Mouse (Mus musculus) liver (tissue): ENCODE measurements around the gene Sema6d.

Source experiments
- DNase-seq: peaks from one replicate; pipeline ENCODE4 v3.0.0-alpha.2; 2020; ENCODE audit warnings: mixed read lengths

The Sema6d gene

DNA sequence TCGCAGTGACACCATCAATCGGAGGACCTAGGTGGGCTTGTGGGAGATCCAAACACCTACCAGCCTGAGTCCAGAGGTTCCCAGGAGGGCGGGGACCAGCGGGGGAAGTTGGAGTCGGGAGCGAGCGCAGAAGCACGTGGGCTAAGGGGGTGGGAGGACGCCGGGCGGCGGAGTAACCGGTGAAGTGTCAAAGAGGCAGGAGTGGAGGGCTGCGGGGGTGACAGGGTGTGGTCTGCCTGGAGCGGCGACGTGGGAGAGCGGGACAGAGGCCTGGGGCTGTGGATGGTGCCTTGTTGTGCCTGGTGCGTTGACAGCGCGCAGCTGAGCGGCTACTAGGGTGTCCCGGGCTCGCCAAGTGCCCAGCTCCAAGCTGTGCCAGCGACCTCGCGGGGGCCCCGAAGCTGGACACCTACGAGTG lies at the start of gene Sema6d:
TSS of gene Sema6d (plus strand) at position 157 of the 418 bp plus-strand sequence.
- peak; percentile 4 for DNase-seq

DNA sequence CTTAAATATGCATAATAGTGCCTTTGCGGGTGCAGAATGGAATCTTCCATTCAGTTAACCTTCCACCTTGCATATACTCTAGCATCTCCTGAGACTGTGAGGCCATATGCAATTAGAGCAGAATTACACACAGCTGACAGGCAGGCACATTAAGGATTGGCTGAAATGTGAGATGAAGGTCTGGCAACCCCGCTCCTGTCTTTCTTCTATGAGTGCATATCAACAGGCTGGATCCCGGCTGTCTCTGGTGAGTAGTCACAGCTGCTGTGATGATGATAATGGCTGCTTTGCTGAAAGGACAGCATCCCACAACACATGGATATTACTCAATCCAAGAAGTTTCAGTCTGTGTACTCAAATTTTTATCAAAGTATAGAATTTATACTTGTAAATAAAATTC lies 29.9 kb upstream of the Sema6d start:
- no peak for DNase-seq

DNA sequence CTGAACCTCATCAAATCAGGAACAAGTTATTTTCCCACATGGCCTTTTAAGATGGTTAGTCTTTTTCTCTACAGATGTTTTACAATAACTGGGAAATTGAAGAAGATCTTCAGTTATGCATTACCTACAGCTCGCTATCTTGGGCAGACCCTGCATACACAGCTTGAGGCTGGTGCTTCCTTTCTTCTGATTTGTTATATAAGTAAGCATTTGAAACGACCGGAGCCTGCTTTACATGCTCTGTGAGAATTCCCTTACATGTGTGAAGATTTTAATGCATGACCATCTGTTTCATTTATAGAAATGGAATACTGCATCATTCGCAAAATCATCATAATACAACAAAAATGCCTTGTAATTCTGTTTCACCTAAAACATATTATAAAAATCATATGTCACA lies 21.4 kb upstream of the Sema6d start:
- no peak for DNase-seq

DNA sequence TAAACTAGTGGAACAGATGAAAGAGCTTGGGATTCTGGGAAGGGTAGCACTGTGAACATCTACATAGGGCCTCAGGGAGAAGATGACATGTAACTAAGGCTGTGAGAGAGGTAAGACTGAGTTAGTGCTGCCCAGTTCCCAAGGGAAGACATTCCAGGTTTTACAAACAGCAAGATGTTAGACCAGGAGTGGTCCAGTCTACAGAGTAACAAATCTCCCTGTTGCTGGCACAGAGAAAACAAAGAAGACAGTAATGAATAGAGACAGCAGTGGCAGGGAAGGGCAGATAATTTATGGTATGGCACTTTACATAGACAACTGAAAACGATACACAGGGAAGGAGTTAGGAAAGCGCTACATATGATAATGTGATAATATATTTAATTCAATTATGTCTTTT lies 19.1 kb upstream of the Sema6d start:
- no peak for DNase-seq

DNA sequence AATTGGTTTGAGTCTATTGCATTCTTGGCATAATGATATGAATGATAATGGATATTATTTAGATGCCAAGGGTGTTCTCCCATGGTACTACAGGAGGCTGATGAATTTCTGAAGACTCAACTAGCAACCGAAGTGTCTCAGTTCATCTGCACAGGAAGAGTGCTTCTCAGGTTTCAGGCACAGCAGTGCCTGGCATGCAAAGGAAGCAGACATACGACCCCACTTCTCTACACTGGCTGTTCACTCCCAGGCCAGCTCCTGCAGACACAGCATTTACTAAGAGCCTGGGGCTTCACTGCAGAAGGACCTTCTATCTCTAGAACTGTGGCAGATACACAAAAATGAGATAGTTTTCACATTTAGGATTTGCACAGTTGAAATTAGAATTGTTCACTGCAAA lies 18.4 kb upstream of the Sema6d start:
- no peak for DNase-seq

DNA sequence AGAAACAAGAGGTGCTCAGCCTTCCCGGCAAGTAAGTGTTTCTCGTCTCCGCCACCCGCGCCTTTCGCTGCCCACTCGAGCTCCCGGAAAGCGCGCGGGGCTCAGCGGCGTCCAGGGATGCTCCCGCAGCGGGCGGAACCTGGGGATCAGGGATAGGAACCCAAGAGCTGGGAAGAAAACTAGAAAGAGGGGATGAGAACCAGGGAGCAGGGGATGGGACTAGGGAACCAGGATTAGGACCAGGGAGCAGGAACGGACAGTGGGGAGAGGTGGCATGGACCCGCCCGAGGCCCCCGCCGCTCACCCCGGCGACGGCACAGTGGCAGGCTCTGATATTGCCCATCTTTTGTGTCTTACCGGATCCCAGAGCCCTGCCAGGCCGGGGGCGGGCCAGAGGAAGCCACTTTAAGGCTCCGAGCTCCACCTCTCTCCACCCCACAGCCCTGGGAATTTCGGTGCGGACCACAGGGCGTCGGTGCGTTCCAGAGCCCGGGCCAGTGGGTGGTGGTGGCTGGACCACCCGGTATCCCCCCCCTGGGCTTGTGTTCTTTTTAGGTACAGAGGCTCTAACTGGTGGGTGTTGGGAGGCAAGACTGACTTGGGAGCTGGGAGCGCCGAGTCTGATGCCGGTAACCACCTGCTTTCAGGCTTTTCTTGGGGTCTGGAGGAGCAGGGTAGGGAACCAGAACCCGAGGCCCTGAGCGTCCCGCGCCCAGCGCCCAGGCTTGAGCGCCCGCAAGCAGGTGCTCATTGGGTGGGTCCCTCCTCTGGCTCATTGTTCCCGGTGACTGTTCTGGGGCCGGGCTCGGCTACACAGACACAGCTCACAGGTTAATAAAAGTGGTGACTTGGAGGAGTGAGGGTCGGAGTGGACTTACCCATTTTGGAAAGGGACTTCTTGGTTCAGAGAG lies 717 bp downstream of the Sema6d start:
- DNase-seq, result peak; percentile 3

DNA sequence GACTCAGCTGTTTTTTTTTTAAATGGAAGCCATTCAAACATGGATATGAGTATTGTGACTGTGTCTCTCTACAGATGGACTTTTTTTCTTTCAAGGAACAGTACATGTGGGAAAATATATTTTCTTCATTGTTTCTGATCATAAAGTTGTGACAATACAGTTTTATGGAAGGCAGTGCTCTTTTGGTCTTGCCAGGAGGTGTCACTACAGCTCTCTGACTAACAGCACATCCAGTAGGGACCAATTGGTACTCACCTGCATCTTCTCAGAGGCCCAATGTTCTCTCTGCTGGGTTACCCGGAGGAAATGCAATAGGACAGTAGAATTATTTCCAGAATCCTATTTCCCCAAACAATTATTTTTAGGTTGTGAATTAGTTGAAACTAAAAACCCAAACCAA lies 9.9 kb downstream of the Sema6d start:
- DNase-seq, result no peak

DNA sequence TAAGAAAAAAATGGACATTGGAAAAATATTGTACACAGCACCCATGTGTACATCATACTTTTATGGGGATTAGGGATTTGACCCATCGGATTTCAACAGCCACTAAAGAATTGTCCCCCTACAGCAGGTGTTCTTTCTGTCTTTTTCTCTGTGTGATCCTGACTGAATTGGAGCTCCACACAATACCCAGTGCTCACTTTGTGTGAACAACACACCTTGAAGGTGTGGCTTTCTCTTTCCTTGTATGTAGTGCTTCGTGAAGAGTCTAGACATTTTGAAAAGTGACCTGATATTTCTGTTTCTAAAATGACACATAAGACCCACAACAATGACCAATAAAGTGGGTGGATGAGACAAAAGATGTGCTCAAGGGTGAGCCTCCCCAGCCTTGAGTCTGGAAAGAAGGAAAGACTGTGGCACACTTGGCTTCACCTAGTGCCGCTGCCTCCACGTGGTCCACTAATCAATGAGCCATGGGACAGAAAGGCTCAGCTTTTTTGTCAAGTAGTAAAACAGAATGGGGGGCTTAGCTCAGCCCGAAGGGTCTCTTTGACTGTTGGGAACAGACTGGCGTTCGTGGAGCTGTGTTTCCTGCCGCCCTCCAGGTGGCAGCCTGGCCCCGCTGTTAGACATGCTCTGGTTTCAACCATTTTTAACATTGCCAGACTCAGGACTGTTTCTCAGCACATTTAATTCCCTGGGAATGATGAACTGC lies 10.9 kb downstream of the Sema6d start:
- DNase-seq, result peak; percentile 29

DNA sequence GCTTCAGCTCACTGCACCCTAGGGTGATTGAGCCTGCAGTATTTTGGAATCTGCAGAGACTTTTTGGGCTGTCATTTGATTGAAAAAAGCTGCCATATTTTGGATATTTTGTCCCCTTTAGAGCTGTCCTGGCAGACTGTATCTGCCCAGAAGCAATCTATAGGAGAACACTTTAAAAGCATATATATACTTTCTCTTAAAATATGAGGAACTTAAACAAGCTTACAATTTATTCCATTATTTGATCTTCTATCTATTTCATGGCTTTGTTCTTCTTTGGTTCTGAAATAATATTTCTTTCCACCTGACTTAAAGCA lies 11.4 kb downstream of the Sema6d start:
- DNase-seq, result no peak

DNA sequence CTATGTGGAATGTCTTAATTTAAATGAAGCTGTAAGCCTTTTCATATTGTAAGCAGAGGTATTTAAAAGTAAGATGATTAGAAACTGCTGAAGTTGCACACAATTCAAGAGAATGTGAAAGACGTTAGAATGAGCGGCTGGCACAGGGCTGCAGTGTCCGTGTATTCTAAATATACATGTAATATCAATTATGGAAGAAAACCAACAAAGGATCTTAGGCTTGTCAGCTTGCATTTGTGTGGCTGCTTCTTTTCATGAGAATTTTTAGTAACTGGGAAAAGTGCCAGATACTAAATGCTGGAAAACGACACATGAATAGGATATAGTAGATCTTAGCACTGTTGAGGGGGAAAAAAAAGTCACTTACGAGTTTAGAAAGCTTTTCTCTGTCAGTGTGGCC lies 11.8 kb downstream of the Sema6d start:
- no peak for DNase-seq

DNA sequence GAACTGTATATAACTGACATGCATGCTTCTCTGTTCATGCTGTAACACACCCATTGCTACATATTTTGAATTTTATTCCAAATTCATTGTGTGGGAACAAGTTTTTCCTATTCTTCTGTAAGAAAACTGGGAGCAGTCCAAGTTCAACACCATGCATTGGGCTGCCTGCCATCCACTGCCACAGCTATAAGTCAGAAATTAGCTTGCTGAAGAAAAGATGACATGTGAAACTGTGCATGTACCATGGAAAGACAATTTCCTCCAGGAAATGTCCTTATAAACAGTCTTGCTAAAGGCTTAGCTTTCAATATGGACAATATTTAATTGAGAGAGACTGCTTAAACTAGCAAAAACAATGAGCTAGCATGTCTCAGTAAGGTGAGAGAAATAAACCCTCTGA lies 13.5 kb downstream of the Sema6d start:
- DNase-seq, result no peak

DNA sequence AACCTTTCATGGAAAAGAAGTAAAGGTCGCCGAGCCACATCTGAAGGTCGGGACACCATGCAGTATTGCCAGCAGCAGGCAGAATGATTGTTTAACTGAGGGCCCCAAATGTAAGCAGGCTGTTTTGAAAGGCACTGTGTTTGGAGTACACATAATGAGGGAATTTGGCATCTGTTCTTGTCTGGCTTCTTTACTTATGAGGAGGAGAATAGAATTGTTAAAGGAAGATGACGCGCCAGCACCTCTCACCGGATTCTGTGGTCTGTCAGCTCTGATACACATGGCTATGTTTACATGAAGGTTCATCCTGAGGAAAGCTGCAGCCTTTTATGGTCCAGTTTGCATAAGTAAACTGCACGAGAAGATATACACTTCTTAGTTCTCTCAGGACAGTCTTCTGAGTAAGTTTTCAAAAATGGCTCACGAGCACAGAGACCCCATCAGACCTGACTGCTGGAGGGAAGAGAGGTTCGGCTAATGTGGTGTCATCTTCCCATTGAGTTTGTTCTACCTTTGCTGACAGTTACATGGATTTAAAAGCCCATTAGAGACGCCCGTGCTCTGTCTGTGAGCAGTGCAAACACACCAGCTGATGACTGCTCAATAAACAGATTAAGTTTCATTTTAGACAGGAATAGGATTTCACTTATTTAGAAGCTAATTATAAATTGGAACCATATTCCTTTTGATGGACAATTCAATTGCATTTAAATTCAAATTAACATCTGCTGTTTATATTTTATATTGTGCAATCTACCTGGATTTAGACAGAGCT lies 28.9 kb downstream of the Sema6d start:
- no peak for DNase-seq

DNA sequence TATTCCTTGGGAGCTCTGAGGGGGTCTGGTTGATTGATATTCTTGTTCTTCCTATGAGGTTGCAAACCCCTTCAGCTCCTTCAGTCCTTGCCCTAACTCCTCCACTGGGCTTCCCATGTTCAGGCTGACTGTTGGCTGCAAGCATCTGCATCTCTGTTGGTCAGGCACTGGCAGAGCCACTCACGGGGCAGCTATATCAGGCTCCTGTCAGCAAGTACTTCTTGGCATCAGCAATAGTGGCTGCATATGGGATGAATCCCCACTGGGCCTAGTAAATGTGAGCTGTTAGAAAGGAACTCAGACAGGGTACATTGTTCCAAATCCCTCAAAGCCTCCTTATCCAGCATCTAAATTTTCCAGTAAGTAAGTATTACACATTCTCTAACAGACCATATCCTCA lies 30.6 kb downstream of the Sema6d start:
- DNase-seq, result no peak

DNA sequence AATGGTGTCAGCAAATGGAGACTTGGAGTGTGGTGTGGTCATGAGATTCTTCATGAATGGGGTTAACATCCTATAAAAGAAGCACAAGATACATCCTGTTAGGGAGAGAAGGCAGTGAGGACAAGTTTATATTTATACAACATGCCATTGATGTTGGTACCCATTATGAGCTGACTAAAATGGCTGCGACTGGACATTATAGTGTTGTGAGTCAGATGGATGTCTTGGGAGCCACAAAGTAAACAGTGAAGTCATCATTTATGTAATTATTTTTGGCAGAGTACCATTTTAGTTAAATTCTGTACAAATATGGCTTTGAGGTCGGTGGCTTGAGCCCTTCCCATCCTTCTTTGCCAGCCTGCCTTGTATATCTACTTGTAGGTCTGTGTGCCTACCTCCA lies 31.8 kb downstream of the Sema6d start:
- DNase-seq, result no peak

DNA sequence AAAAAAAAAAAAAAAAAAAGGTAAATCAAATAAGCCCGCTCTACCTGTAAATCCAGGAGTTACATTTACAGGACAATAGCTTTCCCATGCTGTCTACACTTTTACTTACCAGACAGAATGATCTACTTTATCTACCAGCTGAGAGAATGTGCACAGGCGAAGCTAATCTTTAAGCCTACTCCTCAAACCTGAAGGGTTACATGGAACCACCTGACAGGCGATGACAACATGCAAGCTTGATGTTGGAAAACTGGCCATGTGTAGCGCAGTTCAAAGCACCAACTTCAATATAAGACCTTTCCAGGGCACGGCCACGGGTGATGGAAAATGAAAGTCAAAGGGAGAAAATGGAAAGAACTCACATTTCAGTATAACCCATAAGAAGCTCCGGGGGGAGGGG lies 35.7 kb downstream of the Sema6d start:
- no peak for DNase-seq

DNA sequence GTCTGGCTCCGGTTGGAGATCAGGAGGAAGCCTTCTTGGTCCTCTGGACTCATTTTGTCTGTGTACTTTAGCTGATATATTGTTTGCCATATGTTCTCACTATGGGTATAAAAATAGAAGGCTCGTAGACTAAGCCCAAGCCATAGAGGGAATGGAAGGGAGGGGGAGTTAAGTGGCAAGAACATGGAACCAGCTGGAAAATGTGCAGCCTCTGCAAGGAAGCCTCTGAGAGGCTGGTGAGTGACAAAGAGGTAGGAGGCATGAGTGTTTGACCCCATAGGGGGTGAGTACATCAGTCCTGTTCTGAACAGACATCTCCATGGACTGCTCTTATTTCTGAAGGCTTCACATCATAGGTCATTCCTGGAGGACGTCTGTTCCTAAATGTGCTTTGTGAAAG lies 37.1 kb downstream of the Sema6d start:
- DNase-seq, result no peak

DNA sequence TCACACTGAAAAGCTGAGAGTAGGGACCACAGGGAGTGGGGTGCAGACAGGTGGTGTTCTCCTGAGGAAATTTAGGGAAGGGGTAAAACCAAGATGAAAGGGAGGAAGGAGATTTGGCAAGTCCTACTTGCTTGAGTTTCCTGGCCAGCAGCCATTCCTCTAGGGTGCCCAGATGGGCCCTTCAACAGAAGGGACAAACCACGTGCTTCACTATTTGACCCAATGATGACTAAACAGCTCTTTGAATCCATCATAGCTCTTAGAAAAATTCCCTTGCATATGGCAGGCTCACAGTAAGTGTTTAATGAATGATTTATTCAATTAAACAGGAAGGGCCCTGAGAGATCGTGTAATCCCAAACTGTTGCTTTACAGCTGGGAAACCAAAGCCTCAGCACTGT lies 41.1 kb downstream of the Sema6d start:
- no peak for DNase-seq

DNA sequence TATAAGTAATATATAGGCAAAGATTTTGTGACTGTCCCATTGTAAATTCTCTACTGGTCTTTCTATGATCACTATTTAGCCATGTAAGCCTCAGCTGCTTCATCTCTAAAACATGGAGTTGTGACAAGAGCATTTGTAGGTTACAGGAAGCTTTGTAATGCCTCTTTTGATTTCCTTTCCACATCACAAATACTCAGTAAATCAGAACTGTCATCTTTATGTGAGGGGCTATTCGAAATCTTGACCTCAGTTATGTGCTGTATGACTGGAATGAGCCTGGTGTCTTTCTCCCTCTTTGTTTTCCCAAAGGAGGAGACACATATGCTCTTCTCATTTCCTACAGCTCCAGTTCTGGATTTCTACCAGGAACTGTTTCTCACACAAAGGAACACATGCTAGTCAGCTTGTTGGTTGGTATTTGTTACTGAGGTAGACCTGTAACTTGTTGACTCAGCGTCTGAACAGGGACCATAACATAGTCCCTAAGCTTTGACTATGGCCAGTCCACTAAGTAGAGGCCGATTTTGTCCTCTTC lies 51.8 kb downstream of the Sema6d start:
- DNase-seq, result no peak

DNA sequence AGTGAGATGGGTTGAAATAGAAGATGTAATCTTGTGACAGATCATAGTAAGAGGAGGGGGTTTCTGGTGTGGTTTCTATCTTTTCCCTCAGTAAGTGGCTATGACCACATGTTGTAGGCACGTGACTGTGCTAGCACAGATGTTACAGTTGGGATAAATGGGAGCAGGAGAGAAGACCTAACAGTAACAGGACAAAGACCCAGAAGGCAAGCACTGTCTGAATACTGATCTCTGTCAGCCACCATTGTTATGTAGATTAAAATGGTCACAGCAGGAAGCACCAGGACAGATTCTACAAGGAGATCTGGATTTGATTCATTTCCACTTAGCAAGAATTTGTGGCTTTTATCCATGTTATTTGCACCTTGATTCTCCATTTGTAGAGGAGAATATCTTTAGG lies 55.8 kb downstream of the Sema6d start:
- DNase-seq, result no peak

DNA sequence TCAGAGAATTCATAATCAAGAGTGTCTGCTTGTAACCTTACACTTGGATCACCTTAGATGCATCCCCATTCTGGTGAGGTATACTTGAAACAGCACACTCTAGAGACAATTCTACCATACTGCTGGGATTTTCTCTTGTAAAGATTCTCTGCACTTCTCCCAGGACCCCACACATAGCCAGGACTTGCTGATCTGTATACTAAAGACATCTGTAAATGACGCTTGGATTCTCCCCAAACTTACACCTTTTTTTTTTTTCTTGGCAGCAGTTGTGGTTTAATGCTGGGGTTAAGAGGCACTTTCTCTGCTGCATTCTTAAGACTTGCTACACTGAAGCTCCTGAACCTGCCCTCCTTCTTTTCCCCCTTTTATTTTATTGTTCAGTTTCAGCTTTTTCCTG lies 68.4 kb downstream of the Sema6d start:
- no peak for DNase-seq

DNA sequence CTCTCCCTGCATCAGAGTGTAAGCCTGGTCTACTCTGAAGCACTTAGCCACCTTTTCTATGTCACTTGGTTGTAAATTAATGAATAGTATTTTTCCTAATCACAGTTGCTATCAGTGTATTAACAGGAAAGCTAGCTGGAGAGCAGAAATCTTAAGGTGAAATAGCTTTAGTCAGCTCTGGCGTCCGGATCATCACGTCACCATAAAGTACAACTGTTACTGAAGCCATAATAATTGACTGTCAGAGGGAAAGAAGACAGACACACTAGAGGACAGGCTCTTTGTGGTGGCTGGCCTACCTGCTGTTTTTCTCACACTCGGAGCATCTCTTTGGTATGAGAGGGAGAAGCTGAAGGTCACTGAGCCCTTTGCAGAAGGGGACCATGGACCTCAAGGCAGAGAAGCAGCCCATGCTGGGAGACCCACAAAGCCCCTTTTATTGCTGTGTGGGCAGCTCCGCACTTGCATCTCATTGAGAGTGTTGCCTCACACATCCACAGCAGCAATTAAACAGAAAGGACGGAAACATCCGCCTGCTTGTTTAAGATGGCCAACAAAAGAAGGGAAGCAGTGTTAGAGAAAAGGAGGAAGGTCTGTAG lies 72.3 kb downstream of the Sema6d start:
- no peak for DNase-seq

DNA sequence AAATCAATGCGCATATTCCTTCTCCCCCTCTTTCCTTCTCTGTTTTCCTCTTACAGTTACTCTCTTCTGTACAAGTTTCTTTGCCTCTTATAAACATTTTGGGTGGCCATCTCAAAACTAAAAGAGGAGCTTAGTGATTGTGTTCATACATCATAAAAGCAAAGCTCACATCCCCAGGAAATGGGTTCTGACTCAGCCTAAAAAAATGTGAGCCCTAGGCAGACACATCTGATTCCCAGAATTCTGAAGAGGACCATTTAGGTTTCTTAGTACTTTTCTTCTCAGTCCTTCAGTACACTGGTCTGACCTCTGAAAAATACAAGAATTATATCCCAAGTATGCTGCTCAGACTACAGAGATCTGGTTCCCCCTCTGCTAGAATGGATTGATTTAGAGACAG lies 78.6 kb downstream of the Sema6d start:
- no peak for DNase-seq

DNA sequence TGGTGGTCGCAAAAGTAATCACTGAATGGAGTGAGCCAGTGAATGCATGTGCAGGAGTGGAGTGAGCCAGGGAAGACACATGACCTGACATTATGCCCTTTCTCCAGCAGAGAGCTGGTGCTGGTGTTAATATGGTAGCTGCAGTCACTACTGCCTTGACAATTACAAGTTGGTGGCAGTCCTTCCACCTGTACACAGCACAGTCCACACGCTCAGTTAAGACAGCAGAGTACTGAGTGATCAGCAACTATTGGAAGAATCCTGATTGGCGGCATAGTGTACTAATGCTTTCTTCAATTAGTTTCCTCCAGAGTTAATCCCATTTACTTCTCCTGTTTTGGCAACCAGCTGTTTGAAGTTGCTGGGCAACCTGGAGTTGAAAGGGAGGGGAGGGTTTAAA lies 81.9 kb downstream of the Sema6d start:
- no peak for DNase-seq
